Mouse (Mus musculus) adrenal gland, adult 8-10 months (tissue): ENCODE results near the gene Rlf. TPM values are rescaled to one million over a fixed set of nuclear protein-coding genes. Genes with fewer than 3 reads are reported as not detected.
A peak's percentile ranks its signal among the peaks of the same experiment; 100 is the strongest.
"Not testable (repeated sequence)": the region's sequence is repeated elsewhere in the genome, so short reads cannot be mapped to it uniquely, and the experiment has no call there.

Source experiments
- DNase-seq: peaks from one replicate; pipeline ENCODE4 v3.0.0; 2022
- total RNA-seq, 4 experiments: library from RNA; stranded (reverse); gene quantifications; 2 replicates each; pipeline ENCODE4 v1.2.4; 2022

Gene Rlf
- 10 to 100 TPM; 13.5 to 21.6 (median 17.0) TPM for total RNA-seq

GRCm38 (mm10) chr4:121214793-121215304 lies at the start of gene Rlf:
Gene Rlf (minus strand): TSS chr4:121215084.
- peak; percentile 97 for DNase-seq

- no peak for DNase-seq
These were observed 26.7 kb upstream of the Rlf start for GRCm38 (mm10) chr4:121241612-121242000.

GRCm38 (mm10) chr4:121240637-121241611 lies 26.0 kb upstream of the Rlf start:
- DNase-seq = no peak

GRCm38 (mm10) chr4:121239878-121240277 lies 25.0 kb upstream of the Rlf start:
- no peak for DNase-seq

- no peak for DNase-seq
These were observed 17.0 kb upstream of the Rlf start for GRCm38 (mm10) chr4:121231772-121232414.

GRCm38 (mm10) chr4:121230943-121231614 lies 16.2 kb upstream of the Rlf start:
- DNase-seq = no peak

GRCm38 (mm10) chr4:121227072-121227471 lies 12.2 kb upstream of the Rlf start:
- DNase-seq = no peak

GRCm38 (mm10) chr4:121225177-121225576 lies 10.3 kb upstream of the Rlf start:
- no peak for DNase-seq

- DNase-seq = no peak
These were observed 8.3 kb upstream of the Rlf start for GRCm38 (mm10) chr4:121223136-121223535.

- DNase-seq = no peak
These were observed 1.3 kb upstream of the Rlf start for GRCm38 (mm10) chr4:121216216-121216615.

- no peak for DNase-seq
These were observed 605 bp upstream of the Rlf start for GRCm38 (mm10) chr4:121215489-121215888.

- peak; percentile 45 for DNase-seq
These were observed 720 bp downstream of the Rlf start for GRCm38 (mm10) chr4:121213936-121214792.

GRCm38 (mm10) chr4:121208911-121209310 lies 6.0 kb downstream of the Rlf start:
- DNase-seq = no peak

GRCm38 (mm10) chr4:121197856-121198255 lies 17.0 kb downstream of the Rlf start:
- no peak for DNase-seq

- DNase-seq = no peak
These were observed 17.9 kb downstream of the Rlf start for GRCm38 (mm10) chr4:121196995-121197394.

- no peak for DNase-seq
These were observed 18.7 kb downstream of the Rlf start for GRCm38 (mm10) chr4:121196205-121196604.

GRCm38 (mm10) chr4:121194736-121195135 lies 20.1 kb downstream of the Rlf start:
- no peak for DNase-seq

GRCm38 (mm10) chr4:121192306-121192705 lies 22.6 kb downstream of the Rlf start:
- no peak for DNase-seq

GRCm38 (mm10) chr4:121189341-121189740 lies 25.5 kb downstream of the Rlf start:
- DNase-seq = no peak

- no peak for DNase-seq
These were observed 35.2 kb downstream of the Rlf start for GRCm38 (mm10) chr4:121179669-121180068.

- no peak for DNase-seq
These were observed 47.2 kb downstream of the Rlf start for GRCm38 (mm10) chr4:121167656-121168055.

GRCm38 (mm10) chr4:121166697-121167096 lies 48.2 kb downstream of the Rlf start:
- DNase-seq = not testable (repeated sequence)
